Mouse (Mus musculus) cerebellum, postnatal 10 days (tissue): ENCODE results near the gene Gns.
"Not testable (repeated sequence)": the region's sequence is repeated elsewhere in the genome, so short reads cannot be mapped to it uniquely, and the experiment has no call there.

Experiments
- DNase-seq, 2 experiments: peaks; one replicate each; pipeline ENCODE4 v3.0.0; 2021; ENCODE audit warnings: mixed read lengths in 2 of 2

The Gns gene

GRCm38 (mm10) chr10:121364801-121365564 is at the start of gene Gns:
TSS of gene Gns (plus strand) at chr10:121365090.
- DNase-seq, result peak; percentile 97 to 98

GRCm38 (mm10) chr10:121315321-121316283 is 49.3 kb upstream of the Gns start:
- DNase-seq, result no peak

- DNase-seq, result no peak
Observed at GRCm38 (mm10) chr10:121316361-121316760, 48.5 kb upstream of the Gns start.

GRCm38 (mm10) chr10:121318397-121318950 is 46.4 kb upstream of the Gns start:
- no peak for DNase-seq

GRCm38 (mm10) chr10:121323493-121323892 is 41.4 kb upstream of the Gns start:
- peak; percentile 86 for DNase-seq

- DNase-seq, result peak in 1 of 2 experiments; percentile 19
Observed at GRCm38 (mm10) chr10:121326167-121326566, 38.7 kb upstream of the Gns start.

GRCm38 (mm10) chr10:121329586-121329985 is 35.3 kb upstream of the Gns start:
- no peak for DNase-seq

GRCm38 (mm10) chr10:121330940-121331339 is 34.0 kb upstream of the Gns start:
- DNase-seq, result peak; percentile 87 to 92

- peak; percentile 82 to 86 for DNase-seq
Observed at GRCm38 (mm10) chr10:121334576-121334975, 30.3 kb upstream of the Gns start.

GRCm38 (mm10) chr10:121336536-121336935 is 28.4 kb upstream of the Gns start:
- not testable (repeated sequence) for DNase-seq

- peak; percentile 16 to 42 for DNase-seq
Observed at GRCm38 (mm10) chr10:121340754-121341593, 23.9 kb upstream of the Gns start.

GRCm38 (mm10) chr10:121342260-121342659 is 22.6 kb upstream of the Gns start:
- DNase-seq, result no peak

GRCm38 (mm10) chr10:121343867-121344266 is 21.0 kb upstream of the Gns start:
- no peak for DNase-seq

- no peak for DNase-seq
Observed at GRCm38 (mm10) chr10:121349244-121349643, 15.6 kb upstream of the Gns start.

GRCm38 (mm10) chr10:121350357-121351065 is 14.4 kb upstream of the Gns start:
- DNase-seq, result peak; percentile 58 to 67

GRCm38 (mm10) chr10:121351066-121351581 is 13.8 kb upstream of the Gns start, which contains the start of gene Tbc1d30:
TSS of gene Tbc1d30 (minus strand) at chr10:121351278.
- peak; percentile 87 for DNase-seq

- DNase-seq, result no peak
Observed at GRCm38 (mm10) chr10:121351692-121352290, 13.1 kb upstream of the Gns start.

- DNase-seq, result no peak
Observed at GRCm38 (mm10) chr10:121360358-121360757, 4.5 kb upstream of the Gns start.

- no peak for DNase-seq
Observed at GRCm38 (mm10) chr10:121363201-121363600, 1.7 kb upstream of the Gns start.

GRCm38 (mm10) chr10:121364306-121364705 is 584 bp upstream of the Gns start:
- peak; percentile 21 to 28 for DNase-seq

GRCm38 (mm10) chr10:121365781-121366272 is 937 bp downstream of the Gns start:
- DNase-seq, result peak in 1 of 2 experiments; percentile 27
